Mouse (Mus musculus): Measurements from ENCODE around the gene B4galt1.

The B4galt1 gene

GRCm38 (mm10) chr4:40870206-40870605 lies 16.4 kb upstream of the B4galt1 start:
- DNase-seq (ENCODE audit: low spot score): no peak

GRCm38 (mm10) chr4:40868554-40869232 lies 14.9 kb upstream of the B4galt1 start:
- no peak for DNase-seq (ENCODE audit: low spot score)

GRCm38 (mm10) chr4:40864361-40864760 lies 10.6 kb upstream of the B4galt1 start:
- no peak for DNase-seq (ENCODE audit: low spot score)

- no peak for DNase-seq (ENCODE audit: low spot score)
These were observed 9.5 kb upstream of the B4galt1 start for GRCm38 (mm10) chr4:40863340-40863739.

- no peak for DNase-seq (ENCODE audit: low spot score)
These were observed 7.3 kb upstream of the B4galt1 start for GRCm38 (mm10) chr4:40861131-40861530.

- DNase-seq (ENCODE audit: low spot score): no peak
These were observed 4.1 kb upstream of the B4galt1 start for GRCm38 (mm10) chr4:40857824-40858346.

- DNase-seq (ENCODE audit: low spot score): no peak
These were observed 2.8 kb upstream of the B4galt1 start for GRCm38 (mm10) chr4:40856571-40856970.

GRCm38 (mm10) chr4:40854387-40854933 lies 655 bp upstream of the B4galt1 start:
- DNase-seq (ENCODE audit: low spot score): no peak

GRCm38 (mm10) chr4:40852861-40853564 lies 792 bp downstream of the B4galt1 start:
- peak; percentile 24 for DNase-seq (ENCODE audit: low spot score)

GRCm38 (mm10) chr4:40852249-40852781 lies 1.5 kb downstream of the B4galt1 start:
- no peak for DNase-seq (ENCODE audit: low spot score)

- DNase-seq (ENCODE audit: low spot score): no peak
These were observed 2.0 kb downstream of the B4galt1 start for GRCm38 (mm10) chr4:40851763-40852248.

GRCm38 (mm10) chr4:40851031-40851762 lies 2.6 kb downstream of the B4galt1 start:
- no peak for DNase-seq (ENCODE audit: low spot score)

- DNase-seq (ENCODE audit: low spot score): no peak
These were observed 3.2 kb downstream of the B4galt1 start for GRCm38 (mm10) chr4:40850582-40850981.

GRCm38 (mm10) chr4:40849518-40849917 lies 4.3 kb downstream of the B4galt1 start:
- DNase-seq (ENCODE audit: low spot score): no peak

GRCm38 (mm10) chr4:40848246-40848645 lies 5.6 kb downstream of the B4galt1 start:
- DNase-seq (ENCODE audit: low spot score): no peak

GRCm38 (mm10) chr4:40847160-40847559 lies 6.6 kb downstream of the B4galt1 start:
- DNase-seq (ENCODE audit: low spot score): no peak

GRCm38 (mm10) chr4:40846143-40846931 lies 7.5 kb downstream of the B4galt1 start:
- no peak for DNase-seq (ENCODE audit: low spot score)

- peak; percentile 30 for DNase-seq (ENCODE audit: low spot score)
These were observed 8.7 kb downstream of the B4galt1 start for GRCm38 (mm10) chr4:40844811-40845751.

GRCm38 (mm10) chr4:40844251-40844721 lies 9.5 kb downstream of the B4galt1 start:
- peak; percentile 34 for DNase-seq (ENCODE audit: low spot score)

GRCm38 (mm10) chr4:40843726-40844125 lies 10.1 kb downstream of the B4galt1 start:
- no peak for DNase-seq (ENCODE audit: low spot score)

Measured in embryo, embryonic 10 days (tissue).